Mouse (Mus musculus): ENCODE results near the gene Cklf. TPM values are rescaled to one million over a fixed set of nuclear protein-coding genes. Genes with fewer than 3 reads are reported as not detected.
"Not testable (repeated sequence)": the region's sequence is repeated elsewhere in the genome, so short reads cannot be mapped to it uniquely, and the experiment has no call there.

Cklf gene
- polyA plus RNA-seq, 1 experiment from 2014 or later: 49.0 TPM

- Histone ChIP-seq H3K4me3 (no peak overlapping the region), H3K36me3 (peaks cover 95% of the 10 kb centered on the region), H3K9me3 (no peaks in the 10 kb centered on the region), H3K27ac (no peak overlapping the region), H3K4me2 (replicated peaks) (no peak overlapping the region), H3K9ac (no peak overlapping the region), H3K27me3 (no peaks in the 10 kb centered on the region), H3K4me1 (no peaks in the 10 kb centered on the region)
- no peak for ATAC-seq (ENCODE audit: low FRiP score, low read depth)
- 85% methylated on average over 10 of the region's 10 CpGs for WGBS
These were observed 11.2 kb upstream of the Cklf start for GRCm38 (mm10) chr8:104239418-104239861.

- H3K9me3 ChIP-seq: no peaks in the 10 kb centered on the region
- H3K27ac ChIP-seq: no peak overlapping the region
- H3K36me3 ChIP-seq: peaks cover 71% of the 10 kb centered on the region
- peaks cover 5% of the 10 kb centered on the region for H3K4me1 ChIP-seq
- no peak overlapping the region for H3K9ac ChIP-seq
- no peak overlapping the region for H3K4me2 ChIP-seq (replicated peaks)
- H3K27me3 ChIP-seq: no peaks in the 10 kb centered on the region
- no peak overlapping the region for H3K4me3 ChIP-seq
- WGBS: 55% methylated on average over 12 of the region's 12 CpGs
- no peak for ATAC-seq (ENCODE audit: low FRiP score, low read depth)
These were observed 8.5 kb upstream of the Cklf start for GRCm38 (mm10) chr8:104242038-104242644.

- no peak for ATAC-seq (ENCODE audit: low FRiP score, low read depth)
- H3K27ac ChIP-seq: no peak overlapping the region
- no peak overlapping the region for H3K4me2 ChIP-seq (replicated peaks)
- H3K4me1 ChIP-seq: peaks cover 16% of the 10 kb centered on the region
- H3K27me3 ChIP-seq: no peaks in the 10 kb centered on the region
- H3K4me3 ChIP-seq: no peak overlapping the region
- H3K36me3 ChIP-seq: peaks cover 26% of the 10 kb centered on the region
- WGBS: 81% methylated on average over 4 of the region's 4 CpGs
- H3K9me3 ChIP-seq: no peaks in the 10 kb centered on the region
- H3K9ac ChIP-seq: no peak overlapping the region
These were observed 4.0 kb upstream of the Cklf start for GRCm38 (mm10) chr8:104246621-104247020.

GRCm38 (mm10) chr8:104247054-104247907 is 3.4 kb upstream of the Cklf start:
- Histone ChIP-seq H3K27me3 (no peaks in the 10 kb centered on the region), H3K9me3 (no peaks in the 10 kb centered on the region), H3K27ac (no peak overlapping the region), H3K36me3 (peaks cover 20% of the 10 kb centered on the region), H3K9ac (peak overlapping the region; percentile 83), H3K4me3 (peak overlapping the region; percentile 84), H3K4me2 (replicated peaks) (peak overlapping the region; percentile 83), H3K4me1 (peaks cover 23% of the 10 kb centered on the region)
- no peak for ATAC-seq (ENCODE audit: low FRiP score, low read depth)
- 71% methylated on average over 22 of the region's 22 CpGs for WGBS

GRCm38 (mm10) chr8:104247908-104248275 is 2.8 kb upstream of the Cklf start:
- Histone ChIP-seq H3K27me3 (no peaks in the 10 kb centered on the region), H3K27ac (peak overlapping the region; percentile 33; the same call in 1 of the 2 replicates), H3K4me2 (replicated peaks) (peak overlapping the region; percentile 83), H3K4me3 (peak overlapping the region; percentile 84), H3K4me1 (peaks cover 23% of the 10 kb centered on the region), H3K9me3 (no peaks in the 10 kb centered on the region), H3K9ac (peak overlapping the region; percentile 83), H3K36me3 (peaks cover 14% of the 10 kb centered on the region)
- 4% methylated on average over 11 of the region's 11 CpGs for WGBS
- ATAC-seq (ENCODE audit: low FRiP score, low read depth): no peak

GRCm38 (mm10) chr8:104248276-104248675 is 2.4 kb upstream of the Cklf start, which contains the start of gene Tk2:
Gene Tk2, minus strand, starts transcription at chr8:104248558.
- H3K27ac ChIP-seq: peak within 1 kb of the TSS; percentile 33; the same call in 1 of the 2 replicates
- H3K4me3 ChIP-seq: peak within 1 kb of the TSS; percentile 84
- H3K9ac ChIP-seq: peak within 1 kb of the TSS; percentile 83
- peak within 1 kb of the TSS; percentile 83 for H3K4me2 ChIP-seq (replicated peaks)
- no peaks in the 10 kb centered on the region for H3K27me3 ChIP-seq
- no peaks in the 10 kb centered on the region for H3K9me3 ChIP-seq
- ATAC-seq (ENCODE audit: low FRiP score, low read depth): peak; percentile 84
- peaks cover 10% of the 10 kb centered on the region for H3K36me3 ChIP-seq
- WGBS: 1% methylated on average over 27 of the region's 28 CpGs
- peaks cover 23% of the 10 kb centered on the region for H3K4me1 ChIP-seq

GRCm38 (mm10) chr8:104249442-104249996 is 1.1 kb upstream of the Cklf start:
- Histone ChIP-seq H3K36me3 (peaks cover 3% of the 10 kb centered on the region; the same call in 1 of the 2 replicates), H3K27me3 (no peaks in the 10 kb centered on the region), H3K27ac (no peak overlapping the region), H3K9me3 (no peaks in the 10 kb centered on the region), H3K4me3 (no peak overlapping the region), H3K4me1 (peaks cover 23% of the 10 kb centered on the region), H3K9ac (no peak overlapping the region), H3K4me2 (replicated peaks) (no peak overlapping the region)
- WGBS: 85% methylated on average over 7 of the region's 7 CpGs
- no peak for ATAC-seq (ENCODE audit: low FRiP score, low read depth)

GRCm38 (mm10) chr8:104251461-104251860 is 800 bp downstream of the Cklf start:
- Histone ChIP-seq H3K4me1 (peaks cover 23% of the 10 kb centered on the region), H3K27ac (peak overlapping the region; percentile 93), H3K27me3 (no peaks in the 10 kb centered on the region), H3K36me3 (no peaks in the 10 kb centered on the region), H3K4me2 (replicated peaks) (peak overlapping the region; percentile 79), H3K4me3 (peak overlapping the region; percentile 70), H3K9me3 (no peaks in the 10 kb centered on the region), H3K9ac (peak overlapping the region; percentile 77)
- under 1% methylated on average over 7 of the region's 7 CpGs for WGBS
- ATAC-seq (ENCODE audit: low FRiP score, low read depth): no peak

GRCm38 (mm10) chr8:104253016-104253415 is 2.4 kb downstream of the Cklf start:
- Histone ChIP-seq H3K36me3 (peaks cover 11% of the 10 kb centered on the region), H3K4me2 (replicated peaks) (no peak overlapping the region), H3K9me3 (no peaks in the 10 kb centered on the region), H3K9ac (no peak overlapping the region), H3K27ac (no peak overlapping the region), H3K4me3 (no peak overlapping the region), H3K27me3 (no peaks in the 10 kb centered on the region), H3K4me1 (peaks cover 9% of the 10 kb centered on the region)
- 87% methylated on average over 3 of the region's 3 CpGs for WGBS
- ATAC-seq (ENCODE audit: low FRiP score, low read depth): no peak

GRCm38 (mm10) chr8:104261802-104262201 is 11.1 kb downstream of the Cklf start:
- H3K36me3 ChIP-seq: peaks cover 55% of the 10 kb centered on the region
- 97% methylated on average over 5 of the region's 5 CpGs for WGBS
- not testable (repeated sequence) for ATAC-seq (ENCODE audit: low FRiP score, low read depth)

GRCm38 (mm10) chr8:104264271-104264935 is 13.7 kb downstream of the Cklf start:
- peaks cover 30% of the 10 kb centered on the region for H3K36me3 ChIP-seq
- not testable (repeated sequence) for H3K9me3 ChIP-seq; H3K27me3 ChIP-seq; H3K9ac ChIP-seq; H3K4me3 ChIP-seq; H3K4me2 ChIP-seq (replicated peaks); H3K4me1 ChIP-seq; ATAC-seq (ENCODE audit: low FRiP score, low read depth); H3K27ac ChIP-seq
- WGBS: 96% methylated on average over 22 of the region's 22 CpGs

More at GRCm38 (mm10) chr8:104261802-104262201, 11.1 kb downstream of the Cklf start:
- not testable (repeated sequence) for H3K9me3 ChIP-seq; H3K4me2 ChIP-seq (replicated peaks); H3K4me1 ChIP-seq; H3K27ac ChIP-seq; H3K4me3 ChIP-seq; H3K9ac ChIP-seq; H3K27me3 ChIP-seq

GRCm38 (mm10) chr8:104268368-104268767 is 17.7 kb downstream of the Cklf start:
- Histone ChIP-seq H3K9ac (no peak overlapping the region), H3K36me3 (peaks cover 16% of the 10 kb centered on the region), H3K27me3 (no peaks in the 10 kb centered on the region), H3K9me3 (no peaks in the 10 kb centered on the region), H3K27ac (no peak overlapping the region), H3K4me1 (no peaks in the 10 kb centered on the region), H3K4me2 (replicated peaks) (no peak overlapping the region), H3K4me3 (no peak overlapping the region)
- no peak for ATAC-seq (ENCODE audit: low FRiP score, low read depth)
